Mouse (Mus musculus) MEL (cell line): ENCODE results near the gene Syt7. TPM values are rescaled to one million over a fixed set of nuclear protein-coding genes. Genes with fewer than 3 reads are reported as not detected.

ENCODE experiments used
- DNase-seq: peaks from one replicate; pipeline ENCODE4 v3.0.0; 2011; ENCODE audit warnings: low read depth, low spot score
- H3K27ac ChIP-seq: 2 replicates; pipeline ENCODE4 v1.5.1; 2012; ENCODE audit warnings: low read depth, mild to moderate bottlenecking, control low read depth, low read length, moderate library complexity; ENCODE audit not compliant: control insufficient read depth
- H3K27me3 ChIP-seq, 2 experiments: fragments of 150-350 bp in 1 of 2; sonication (generic) in 1 of 2; 2 replicates each; pipeline ENCODE4 v1.6.1; 2012; ENCODE audit warnings: low read length in 2 of 2, mild to moderate bottlenecking in 2 of 2, improper control_type of control experiment in 1 of 2, moderate library complexity in 1 of 2; ENCODE audit not compliant: insufficient read depth in 2 of 2, control insufficient read depth in 1 of 2
- H3K36me3 ChIP-seq, 2 experiments: 2 replicates each; pipeline ENCODE4 v1.6.1; 2012 to 2014; ENCODE audit warnings: low read length in 2 of 2, improper control_type of control experiment in 1 of 2, inconsistent platforms in 1 of 2, mild to moderate bottlenecking in 1 of 2; ENCODE audit not compliant: insufficient read depth in 2 of 2, control insufficient read depth in 1 of 2
- H3K4me1 ChIP-seq, 2 experiments: fragments of 150-350 bp in 1 of 2; sonication (generic) in 1 of 2; 2 replicates each; pipeline ENCODE4 v1.6.1; 2012; ENCODE audit warnings: low read length in 2 of 2, improper control_type of control experiment in 1 of 2, mild to moderate bottlenecking in 1 of 2; ENCODE audit not compliant: insufficient read depth in 2 of 2, control insufficient read depth in 1 of 2
- H3K4me3 ChIP-seq, 2 experiments: fragments of 150-350 bp in 1 of 2; sonication (generic) in 1 of 2; 2 replicates each; pipeline ENCODE4 v1.5.1; 2012; ENCODE audit warnings: low read depth in 2 of 2, low read length in 2 of 2, mild to moderate bottlenecking in 2 of 2, moderate library complexity in 2 of 2, control low read depth in 1 of 2, improper control_type of control experiment in 1 of 2; ENCODE audit not compliant: control insufficient read depth in 1 of 2, insufficient read depth in 1 of 2
- H3K79me2 ChIP-seq: 2 replicates; pipeline ENCODE4 v1.6.1; 2012; ENCODE audit warnings: mild to moderate bottlenecking, low read length, moderate library complexity; ENCODE audit not compliant: control insufficient read depth, poor library complexity, insufficient read depth
- H3K9ac ChIP-seq: 2 replicates; pipeline ENCODE4 v1.6.1; 2012; ENCODE audit warnings: low read depth, mild to moderate bottlenecking, control low read depth, low read length, moderate library complexity; ENCODE audit not compliant: control insufficient read depth, poor library complexity, severe bottlenecking
- H3K9me3 ChIP-seq: fragments of 150-350 bp; sonication (generic); replicated peaks from 2 replicates; pipeline ENCODE4 v1.6.1; 2012; ENCODE audit warnings: mild to moderate bottlenecking, low read length, improper control_type of control experiment, moderate library complexity; ENCODE audit not compliant: insufficient read depth
- BHLHE40 ChIP-seq: IDR thresholded peaks from 2 replicates; pipeline ENCODE4 v1.6.1; 2012; ENCODE audit warnings: low read depth, mild to moderate bottlenecking, inconsistent platforms, low read length, improper control_type of control experiment, borderline replicate concordance
- CTCF ChIP-seq, 3 experiments: IDR thresholded peaks in 2 of 3; conservative IDR thresholded peaks in 1 of 3; 2 replicates each; pipeline ENCODE4 v1.5.1; 2011 to 2012; ENCODE audit warnings: low read length in 3 of 3, low read depth in 2 of 3, mild to moderate bottlenecking in 2 of 3, improper control_type of control experiment in 1 of 3, inconsistent platforms in 1 of 3, mixed read lengths in 1 of 3, moderate library complexity in 1 of 3; ENCODE audit not compliant: control insufficient read depth in 1 of 3, insufficient read depth in 1 of 3, poor library complexity in 1 of 3, severe bottlenecking in 1 of 3
- HCFC1 ChIP-seq: IDR thresholded peaks from 2 replicates; pipeline ENCODE4 v1.6.1; 2012; ENCODE audit warnings: low read depth, mild to moderate bottlenecking, inconsistent platforms, low read length, improper control_type of control experiment, moderate library complexity
- MAFK ChIP-seq: IDR thresholded peaks from 2 replicates; pipeline ENCODE4 v1.6.1; 2011; ENCODE audit warnings: low read depth, mild to moderate bottlenecking, low read length, improper control_type of control experiment, borderline replicate concordance
- MAX ChIP-seq: IDR thresholded peaks from 2 replicates; pipeline ENCODE4 v1.6.1; 2011; ENCODE audit warnings: low read length, improper control_type of control experiment
- MAZ ChIP-seq: IDR thresholded peaks from 2 replicates; pipeline ENCODE4 v1.6.1; 2012; ENCODE audit warnings: low read depth, mild to moderate bottlenecking, inconsistent platforms, low read length, improper control_type of control experiment
- MXI1 ChIP-seq: IDR thresholded peaks from 2 replicates; pipeline ENCODE4 v1.6.1; 2011; ENCODE audit warnings: mild to moderate bottlenecking, low read depth, low read length, improper control_type of control experiment
- MYC ChIP-seq: IDR thresholded peaks from 2 replicates; pipeline ENCODE4 v1.6.1; 2011; ENCODE audit warnings: low read depth, mild to moderate bottlenecking, low read length, improper control_type of control experiment, moderate library complexity
- NELFE ChIP-seq: IDR thresholded peaks from 2 replicates; pipeline ENCODE4 v1.6.1; 2011; ENCODE audit warnings: low read depth, low read length, improper control_type of control experiment
- NRF1 ChIP-seq: IDR thresholded peaks from 2 replicates; pipeline ENCODE4 v1.6.1; 2014; ENCODE audit warnings: low read depth, mild to moderate bottlenecking, inconsistent platforms, low read length, improper control_type of control experiment, moderate library complexity; ENCODE audit not compliant: poor library complexity, insufficient read depth, severe bottlenecking
- POLR2A ChIP-seq, 2 experiments: IDR thresholded peaks; 2 replicates each; pipeline ENCODE4 v1.6.1; 2011 to 2012; ENCODE audit warnings: low read length in 2 of 2, mild to moderate bottlenecking in 2 of 2, control low read depth in 1 of 2, improper control_type of control experiment in 1 of 2, low read depth in 1 of 2, moderate library complexity in 1 of 2; ENCODE audit not compliant: control insufficient read depth in 1 of 2, insufficient read depth in 1 of 2, poor library complexity in 1 of 2
- RAD21 ChIP-seq: IDR thresholded peaks from 2 replicates; pipeline ENCODE4 v1.6.1; 2011; ENCODE audit warnings: mild to moderate bottlenecking, low read depth, low read length, improper control_type of control experiment
- SMC3 ChIP-seq: IDR thresholded peaks from 2 replicates; pipeline ENCODE4 v1.6.1; 2011; ENCODE audit warnings: low read depth, low read length, improper control_type of control experiment
- TCF12 ChIP-seq: IDR thresholded peaks from 2 replicates; pipeline ENCODE4 v1.6.1; 2014; ENCODE audit warnings: low read depth, mild to moderate bottlenecking, inconsistent platforms, low read length, improper control_type of control experiment, moderate library complexity
- UBTF ChIP-seq: IDR thresholded peaks from 2 replicates; pipeline ENCODE4 v1.6.1; 2012; ENCODE audit warnings: low read depth, mild to moderate bottlenecking, inconsistent platforms, low read length, improper control_type of control experiment, moderate library complexity, borderline replicate concordance; ENCODE audit not compliant: insufficient read depth
- USF1 ChIP-seq: IDR thresholded peaks from 2 replicates; pipeline ENCODE4 v1.6.1; 2014; ENCODE audit warnings: low read depth, mild to moderate bottlenecking, inconsistent platforms, low read length, improper control_type of control experiment, moderate library complexity
- USF2 ChIP-seq, 2 experiments: IDR thresholded peaks; 2 replicates each; pipeline ENCODE4 v1.6.1; 2011 to 2012; ENCODE audit warnings: improper control_type of control experiment in 2 of 2, low read length in 2 of 2, borderline replicate concordance in 1 of 2, inconsistent platforms in 1 of 2, low read depth in 1 of 2, mild to moderate bottlenecking in 1 of 2; ENCODE audit not compliant: insufficient read depth in 1 of 2
- ZKSCAN1 ChIP-seq: IDR thresholded peaks from 2 replicates; pipeline ENCODE4 v1.6.1; 2012; ENCODE audit warnings: low read depth, mild to moderate bottlenecking, inconsistent platforms, low read length, improper control_type of control experiment, moderate library complexity
- polyA plus RNA-seq, 2 experiments: library from polyadenylated mRNA; stranded (reverse) in 1 of 2; unstranded in 1 of 2; fragments of >175 nt in 1 of 2; fragments of >200 nt in 1 of 2; gene quantifications; 2 replicates each; pipeline versions ENCODE4 v1.2.1 to v1.2.4; 2012; ENCODE audit warnings: low replicate concordance in 2 of 2, low read depth in 1 of 2; ENCODE audit not compliant: insufficient read length in 2 of 2, insufficient read depth in 1 of 2, missing spikeins in 1 of 2
- total RNA-seq: library from RNA; depleted of rRNA; stranded (reverse); fragments of 300-350 nt; gene quantifications from 2 replicates; pipeline ENCODE4 v1.2.3, GENCODE M21; 2012

Syt7 gene
- total and polyA plus RNA-seq, 3 experiments = not detected

GRCm38 (mm10) chr19:10347628-10348273, 41.1 kb upstream of the Syt7 start:
- H3K79me2 ChIP-seq = no peaks in the 10 kb centered on the region
- no peak for DNase-seq
- H3K9me3 ChIP-seq = no peaks in the 10 kb centered on the region
- no peak overlapping the region for H3K4me3 ChIP-seq
- peaks cover 0 to 3% of the 10 kb centered on the region in 2 experiments; a peak in 2 of 4 replicates for H3K27me3 ChIP-seq
- no peaks in the 10 kb centered on the region for H3K36me3 ChIP-seq
- TF ChIP-seq MAX = no peak
- H3K4me1 ChIP-seq = no peaks in the 10 kb centered on the region
- no peak overlapping the region for H3K9ac ChIP-seq
- no peak overlapping the region for H3K27ac ChIP-seq

- Histone ChIP-seq H3K4me3 (no peak overlapping the region), H3K4me1 (no peaks in the 10 kb centered on the region), H3K9ac (no peak overlapping the region), H3K36me3 (no peaks in the 10 kb centered on the region), H3K9me3 (no peaks in the 10 kb centered on the region), H3K27ac (no peak overlapping the region), H3K27me3 (peaks cover 0 to 3% of the 10 kb centered on the region in 2 experiments; a peak in 2 of 4 replicates), H3K79me2 (no peaks in the 10 kb centered on the region)
- TF ChIP-seq BHLHE40 (no peak), CTCF (IDR thresholded peaks at IDR 0.05 in 2 of 3, conservative IDR thresholded peaks at IDR 0.05 in 1 of 3; ENCODE audit: control insufficient read depth in 1 of 3, insufficient read depth in 1 of 3, low read depth in 2 of 3, low read length in 3 of 3, poor library complexity in 1 of 3, severe bottlenecking in 1 of 3) (no peak), MAFK (no peak), MAX (no peak), USF2 (IDR thresholded peaks at IDR 0.05; ENCODE audit: borderline replicate concordance in 1 of 2, insufficient read depth in 1 of 2, low read depth in 1 of 2, low read length in 2 of 2) (no peak), USF1 (no peak), NRF1 (no peak), ZKSCAN1 (no peak), TCF12 (no peak), RAD21 (no peak), UBTF (no peak), POLR2A (IDR thresholded peaks at IDR 0.05; ENCODE audit: control insufficient read depth in 1 of 2, insufficient read depth in 1 of 2, low read depth in 1 of 2, low read length in 2 of 2, poor library complexity in 1 of 2) (no peak), MYC (no peak), MXI1 (no peak), MAZ (no peak), NELFE (no peak), SMC3 (no peak), HCFC1 (no peak)
- DNase-seq = no peak
Observed at GRCm38 (mm10) chr19:10352218-10352617, 36.7 kb upstream of the Syt7 start.
